Mouse (Mus musculus) adrenal gland, adult 8-10 months (tissue): ENCODE data around the gene Plaur. TPM values are rescaled to one million over a fixed set of nuclear protein-coding genes. Genes with fewer than 3 reads are reported as not detected.

Experiments used
- DNase-seq: peaks from one replicate; pipeline ENCODE4 v3.0.0; 2022
- total RNA-seq, 4 experiments: library from RNA; stranded (reverse); gene quantifications; 2 replicates each; pipeline ENCODE4 v1.2.4; 2022

The Plaur gene
- 10 to 100 TPM in 3 of 4 experiments, 1 to 10 TPM in 1; 9.6 to 19.2 (median 10.2) TPM for total RNA-seq

- DNase-seq: peak; percentile 34
Measured at GRCm38 (mm10) chr7:24462388-24463319, at the start of gene Plaur. Plaur (plus strand) TSS chr7:24462484.

DNA sequence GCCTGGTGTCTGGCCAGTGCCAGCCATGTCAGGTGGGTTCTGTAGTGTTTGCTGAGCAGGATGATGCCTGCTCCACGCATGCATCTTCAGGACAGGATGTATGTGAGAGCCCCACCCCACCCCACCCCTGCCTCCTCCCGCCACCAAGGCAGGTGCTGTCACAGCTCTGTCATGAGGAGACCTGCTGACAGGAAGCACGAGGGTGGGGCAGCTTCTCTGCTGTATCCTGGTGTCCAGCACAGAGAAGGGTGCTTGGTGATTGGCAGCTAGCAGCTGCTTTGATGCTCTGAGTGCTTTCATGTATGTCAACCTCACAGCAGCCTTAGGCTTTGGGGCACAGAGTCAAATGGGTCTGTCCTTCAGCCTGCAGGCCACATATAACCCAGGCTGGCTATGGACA is 48.7 kb upstream of the Plaur start:
- DNase-seq: no peak

DNA sequence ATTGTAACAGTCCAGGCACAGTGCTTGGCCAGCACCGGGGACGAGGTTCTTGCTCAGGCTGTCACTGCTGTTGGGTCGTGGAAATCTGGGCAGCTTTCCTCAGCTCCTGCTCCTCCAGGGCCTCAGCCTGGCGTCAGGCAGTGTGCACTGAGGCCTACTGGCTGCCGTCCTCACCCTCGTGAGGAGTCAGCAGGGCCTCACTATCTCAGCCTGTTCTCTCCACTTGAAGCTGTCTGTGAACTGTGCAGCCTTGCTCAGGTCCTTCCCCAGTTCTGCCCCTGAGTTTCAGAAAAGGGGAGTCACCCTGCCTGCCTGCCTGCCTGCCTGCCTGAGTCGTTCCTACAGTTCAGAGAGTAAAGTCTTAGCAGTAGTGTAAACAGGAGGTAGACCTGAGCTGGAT is 47.0 kb upstream of the Plaur start:
- no peak for DNase-seq

DNA sequence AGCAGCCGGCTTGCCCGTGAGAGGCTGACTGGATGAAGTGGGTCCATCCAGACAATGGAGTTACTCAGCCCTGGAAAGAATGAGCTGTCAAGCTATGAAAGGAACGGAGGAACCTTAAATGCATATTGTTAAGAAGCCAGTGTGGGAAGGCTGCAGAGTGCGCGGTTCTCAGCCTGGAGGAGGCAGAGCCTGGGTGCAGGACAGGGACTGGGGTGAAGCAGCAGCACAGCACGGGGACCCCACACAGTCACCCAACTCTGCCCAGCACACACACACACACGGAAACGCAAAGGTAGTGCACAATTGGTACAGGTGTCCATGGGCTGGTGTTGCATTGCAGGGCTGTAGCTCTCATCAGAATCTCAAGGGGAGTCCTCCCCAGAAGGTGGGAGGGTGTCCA is 42.7 kb upstream of the Plaur start:
- DNase-seq: no peak

DNA sequence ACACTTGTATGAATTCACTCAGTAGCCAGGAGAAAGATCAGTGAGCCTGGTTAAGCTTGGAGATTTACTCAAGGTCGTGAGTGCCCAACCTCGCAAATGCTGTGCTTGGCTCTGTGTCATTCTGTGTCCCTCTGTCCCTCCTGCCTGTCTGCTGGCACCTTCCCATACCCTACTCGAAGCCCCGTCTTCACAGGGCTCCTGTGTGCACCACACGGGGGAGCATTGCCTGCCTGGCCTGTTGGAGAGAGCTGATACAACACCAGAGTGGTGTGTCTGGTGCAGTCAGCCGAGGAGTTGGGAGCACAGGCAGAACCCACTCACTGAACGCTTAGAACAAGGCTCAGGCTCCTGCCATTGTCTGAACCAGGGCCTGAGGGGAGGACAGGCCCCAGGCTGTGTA is 40.6 kb upstream of the Plaur start:
- no peak for DNase-seq

DNA sequence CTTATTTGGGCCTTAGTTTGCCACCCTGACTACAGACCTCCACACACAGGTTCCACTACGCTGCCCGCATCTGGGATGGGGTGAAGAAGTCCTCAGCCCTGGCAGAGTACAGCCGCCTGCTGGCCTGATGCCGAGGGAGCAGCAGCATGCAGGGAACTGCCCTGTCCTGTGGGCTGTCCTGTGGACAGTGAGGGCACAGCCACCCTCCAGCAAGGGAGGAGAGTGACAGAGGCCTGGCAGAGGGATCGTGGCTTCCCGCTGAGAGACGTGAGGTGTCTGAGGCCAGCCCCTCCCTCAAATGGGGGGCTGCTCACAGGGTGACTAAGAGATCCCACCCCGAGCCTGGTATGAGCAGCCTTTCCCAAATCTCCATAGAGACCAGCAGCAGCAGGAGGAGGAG is 40.0 kb upstream of the Plaur start:
- no peak for DNase-seq

DNA sequence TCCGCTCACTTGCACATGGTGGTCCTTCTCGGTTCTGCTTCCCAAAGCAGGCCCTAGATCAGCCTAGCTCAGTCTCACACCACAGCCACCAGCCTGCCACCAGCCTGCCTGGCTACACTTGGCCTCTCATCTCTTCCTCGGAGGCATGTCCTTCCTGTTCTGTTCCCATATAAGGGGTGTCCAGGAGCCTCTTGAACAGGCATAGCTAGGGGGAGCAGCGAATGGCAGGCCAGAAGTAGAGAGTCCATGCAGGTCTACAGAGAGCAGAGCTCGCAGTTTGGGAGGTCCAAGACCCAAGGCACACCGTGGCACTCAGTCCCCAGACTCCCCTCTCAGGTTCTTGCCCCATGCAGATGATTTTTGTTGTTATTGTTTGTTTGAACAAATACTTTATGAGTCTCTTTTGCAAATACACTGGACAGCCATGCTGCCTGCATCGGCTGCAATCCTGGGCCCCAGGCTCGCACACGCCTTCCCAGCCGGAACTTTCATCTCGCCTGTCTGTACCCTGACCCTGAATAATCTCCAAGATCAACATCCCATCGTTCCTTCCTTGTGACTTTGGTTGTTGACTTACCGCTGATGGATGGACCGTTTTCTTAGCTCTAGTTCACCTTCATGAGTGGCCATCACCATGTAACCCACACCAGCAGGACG is 39.0 kb upstream of the Plaur start:
- no peak for DNase-seq

GRCm38 (mm10) chr7:24423956-24424732 is 38.1 kb upstream of the Plaur start:
- DNase-seq: no peak

DNA sequence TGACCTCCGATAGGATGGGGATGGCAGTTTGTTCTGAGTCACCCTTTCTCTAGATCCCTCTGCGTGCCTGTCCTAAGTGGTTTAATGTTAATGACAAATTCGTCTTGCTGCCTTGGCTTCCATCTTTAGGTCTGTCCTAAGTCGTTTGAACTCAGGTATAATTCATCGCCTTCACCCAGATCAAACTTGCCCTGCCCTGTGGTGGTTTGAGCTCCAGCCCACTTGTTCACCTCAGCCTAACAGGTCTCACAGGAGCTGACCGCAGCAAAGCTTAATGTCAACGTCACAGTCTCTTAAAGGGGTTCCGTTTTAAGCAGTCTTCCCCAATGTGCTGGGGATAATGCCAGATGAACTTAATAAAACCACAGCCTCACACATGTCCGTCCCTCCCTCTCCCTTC is 36.4 kb upstream of the Plaur start:
- no peak for DNase-seq

DNA sequence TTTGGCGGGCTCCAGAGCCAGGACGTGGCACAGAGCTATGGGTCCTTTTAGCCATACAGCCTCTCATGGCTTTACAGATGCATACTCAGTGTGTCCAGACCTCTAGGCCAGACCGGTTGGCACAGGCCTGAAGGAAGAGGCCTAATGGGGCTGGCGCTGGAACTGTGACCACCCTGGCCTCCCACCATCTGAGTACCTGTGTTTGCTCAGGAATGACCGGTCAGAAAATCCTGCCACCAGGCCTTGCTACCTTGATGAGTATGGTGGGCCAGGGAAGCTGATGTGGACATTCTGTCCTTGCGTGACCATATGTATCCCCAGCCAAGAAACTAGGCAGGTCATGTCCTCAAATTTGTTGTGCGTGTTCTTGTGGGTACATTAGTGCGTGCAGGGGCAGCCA is 35.1 kb upstream of the Plaur start:
- no peak for DNase-seq

DNA sequence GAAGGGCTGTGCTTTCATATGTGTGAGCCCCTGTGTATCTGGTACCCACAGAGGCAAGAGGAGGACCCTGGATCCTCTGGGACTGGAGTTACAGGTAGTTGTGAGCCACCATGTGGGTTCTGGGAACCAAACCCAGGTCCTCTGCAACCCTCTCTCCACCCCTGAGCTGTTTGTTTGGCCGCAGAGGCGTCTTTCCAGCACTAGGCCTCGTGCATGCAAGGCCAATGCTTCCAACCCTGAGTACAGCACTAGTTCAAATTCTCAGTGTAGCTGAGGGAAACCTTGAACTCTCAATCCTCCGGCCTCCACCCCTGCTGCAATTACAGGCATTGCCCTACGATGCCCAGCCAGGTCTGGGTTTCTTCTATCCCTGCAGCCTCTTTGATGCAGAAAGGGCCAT is 33.6 kb upstream of the Plaur start:
- no peak for DNase-seq

DNA sequence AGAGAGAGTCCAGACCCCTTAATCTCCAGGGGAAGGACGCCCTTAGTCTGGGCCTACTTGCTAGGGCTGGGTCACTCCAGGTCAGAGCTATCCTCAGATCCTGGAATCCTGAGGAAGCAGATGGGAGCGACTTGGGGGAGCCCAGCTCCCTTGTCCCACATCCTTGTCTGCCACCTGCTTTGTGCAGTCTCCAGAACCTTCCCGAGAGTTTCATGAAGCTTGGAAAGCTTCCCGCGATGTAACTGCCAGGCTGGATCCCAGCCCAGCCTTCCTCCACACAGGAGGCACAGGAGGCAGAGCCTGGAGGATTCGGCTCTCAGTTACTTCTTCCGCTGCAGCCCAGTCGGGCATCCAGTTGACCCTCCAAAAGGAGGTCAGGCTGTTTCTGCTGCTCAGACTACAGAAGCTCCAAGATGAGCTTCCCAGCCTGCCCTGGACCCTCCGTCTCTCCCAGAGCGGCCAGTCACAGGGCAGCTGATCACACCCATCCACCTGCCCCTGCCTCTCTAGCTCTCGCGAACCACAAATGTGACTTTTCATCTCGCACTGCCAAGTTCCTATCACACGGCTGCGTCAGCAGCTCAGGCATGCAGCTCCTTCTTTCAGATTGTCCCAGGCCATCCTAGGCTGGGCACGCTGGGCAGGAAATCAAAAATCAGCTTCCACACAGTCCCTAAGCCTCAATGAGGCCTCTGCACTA is 32.7 kb upstream of the Plaur start:
- DNase-seq: no peak

DNA sequence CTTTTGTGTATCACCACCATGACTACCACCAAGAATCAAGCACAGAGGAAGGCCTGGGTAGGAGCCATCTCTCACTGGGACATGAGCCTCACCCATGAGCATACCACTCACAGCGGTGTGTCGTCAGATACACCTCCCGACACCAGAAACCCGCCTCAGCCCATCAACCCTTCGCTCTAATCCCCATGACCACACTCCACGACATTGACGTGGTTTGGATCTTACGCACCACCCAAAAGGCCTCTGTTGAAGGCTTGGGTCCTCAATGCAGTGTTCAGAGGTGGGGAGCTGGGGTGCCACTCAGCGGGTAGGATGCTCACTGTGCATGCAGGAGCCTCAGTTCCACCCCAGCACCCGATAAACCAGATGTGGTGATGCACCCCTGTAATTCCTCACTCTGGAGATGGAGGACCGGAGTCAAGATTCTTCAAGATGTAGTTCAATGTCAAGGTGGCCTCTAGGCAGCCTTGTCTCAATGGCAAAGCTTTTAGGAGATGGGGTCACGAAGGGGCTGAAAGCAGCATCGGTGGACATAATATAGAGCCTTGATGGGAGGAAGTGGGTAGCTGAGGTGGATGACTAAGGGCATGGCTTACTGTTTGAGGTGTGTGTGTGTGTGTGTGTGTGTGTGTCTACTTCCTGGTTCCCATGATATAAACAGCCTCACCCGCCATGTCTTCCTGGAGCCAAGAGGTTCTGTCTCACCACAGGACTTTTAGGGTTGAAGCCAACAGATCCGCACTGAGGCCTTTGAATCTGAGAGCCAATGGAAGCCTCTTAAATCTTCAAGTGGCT is 31.5 kb upstream of the Plaur start:
- no peak for DNase-seq

- DNase-seq: no peak
Measured at GRCm38 (mm10) chr7:24431713-24432112, 30.6 kb upstream of the Plaur start.

DNA sequence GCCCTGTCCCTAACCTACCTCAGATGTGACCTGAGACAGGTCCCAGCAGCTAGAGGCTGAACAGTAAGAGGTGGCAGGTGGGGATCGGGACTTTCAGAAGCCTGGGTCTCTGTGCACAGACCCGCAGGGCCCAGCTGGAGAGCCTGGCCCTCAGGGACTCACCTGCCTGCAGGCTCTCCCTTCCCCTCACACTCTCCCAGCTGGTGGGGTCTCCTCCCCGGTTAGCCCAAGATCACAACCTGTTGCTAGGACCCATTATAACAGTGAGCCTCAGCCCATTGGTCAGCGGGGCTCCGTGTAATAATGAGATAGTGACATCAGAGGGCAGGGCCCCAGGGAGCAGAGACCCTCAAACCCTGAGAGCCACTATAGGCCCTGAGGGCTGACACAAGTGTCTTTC is 27.0 kb upstream of the Plaur start:
- DNase-seq: no peak

DNA sequence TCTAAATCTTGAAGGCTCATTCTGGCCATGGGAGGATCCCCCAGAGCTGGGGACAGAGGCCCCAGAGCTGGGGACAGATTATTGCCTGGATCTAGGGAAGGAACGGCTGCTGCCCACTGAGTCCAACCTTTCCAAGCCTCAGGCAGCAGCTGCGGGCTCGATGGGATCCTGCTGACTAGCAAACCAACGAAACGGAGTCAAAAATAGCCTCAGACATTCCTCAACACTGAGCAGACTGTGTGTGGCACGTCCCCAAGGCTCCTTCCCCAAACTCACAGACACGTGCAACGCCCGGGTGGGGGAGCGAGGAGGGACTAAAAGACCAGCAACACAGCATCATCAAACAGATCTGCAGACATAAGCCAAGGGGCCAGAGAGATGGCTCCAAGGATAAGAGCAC is 24.3 kb upstream of the Plaur start:
- no peak for DNase-seq

- DNase-seq: no peak
Measured at GRCm38 (mm10) chr7:24439191-24439590, 23.1 kb upstream of the Plaur start.

DNA sequence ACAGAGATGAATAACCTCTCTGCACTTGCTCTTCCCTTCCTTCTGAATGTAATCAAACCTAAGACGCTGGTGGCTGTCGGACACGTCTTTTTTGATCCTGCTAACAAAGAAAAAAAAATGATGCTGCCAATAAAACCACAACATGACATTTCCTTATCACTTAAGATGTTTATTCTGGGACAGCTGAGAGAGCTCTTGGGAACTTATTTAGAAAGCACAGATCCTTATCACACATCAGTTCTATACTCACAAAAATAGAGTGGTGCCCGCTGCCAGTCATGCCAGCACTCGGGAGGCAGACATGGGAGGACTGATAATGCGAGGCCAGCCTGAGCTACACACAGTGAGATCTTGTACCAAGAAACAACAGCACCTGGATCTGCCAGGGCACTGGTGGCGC is 22.4 kb upstream of the Plaur start:
- DNase-seq: no peak

DNA sequence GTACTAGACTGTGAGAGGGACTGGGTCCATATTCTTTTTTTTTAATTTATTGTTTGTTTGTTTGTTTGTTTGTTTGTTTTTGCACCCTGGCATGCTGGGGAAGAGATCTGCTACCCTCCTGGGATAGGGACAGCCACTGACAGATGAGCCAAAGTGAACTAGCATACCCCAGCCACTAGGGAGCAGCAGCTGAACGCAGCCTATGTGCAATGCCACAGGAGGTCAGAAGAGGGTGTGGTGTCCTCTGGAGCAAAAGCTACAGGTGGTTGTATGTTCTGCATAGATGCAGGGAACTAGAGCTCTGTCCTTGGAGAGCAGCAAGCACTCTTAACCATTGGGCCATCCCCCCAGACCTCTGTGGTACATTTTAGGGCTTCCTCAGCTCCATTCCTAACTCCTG is 20.5 kb upstream of the Plaur start:
- DNase-seq: peak; percentile 58

DNA sequence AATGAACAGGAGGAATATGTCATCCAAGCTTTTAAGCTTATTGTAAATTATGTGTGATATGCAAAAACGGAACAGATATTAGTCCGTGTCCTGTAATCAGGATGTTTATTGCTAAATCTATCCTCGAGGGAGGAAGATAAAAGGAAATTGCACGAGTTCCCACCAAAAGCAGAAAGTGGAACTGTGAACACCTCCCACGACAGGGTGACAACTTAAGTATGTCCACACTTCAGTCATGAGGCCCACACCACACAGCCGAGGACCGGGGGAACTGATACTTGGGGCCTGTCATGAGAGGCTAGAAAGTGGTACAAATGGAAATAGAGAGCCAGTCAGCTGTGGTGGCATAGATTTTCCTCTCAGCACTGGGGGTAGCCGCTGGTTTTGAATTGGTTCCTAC is 20.0 kb upstream of the Plaur start:
- DNase-seq: no peak

DNA sequence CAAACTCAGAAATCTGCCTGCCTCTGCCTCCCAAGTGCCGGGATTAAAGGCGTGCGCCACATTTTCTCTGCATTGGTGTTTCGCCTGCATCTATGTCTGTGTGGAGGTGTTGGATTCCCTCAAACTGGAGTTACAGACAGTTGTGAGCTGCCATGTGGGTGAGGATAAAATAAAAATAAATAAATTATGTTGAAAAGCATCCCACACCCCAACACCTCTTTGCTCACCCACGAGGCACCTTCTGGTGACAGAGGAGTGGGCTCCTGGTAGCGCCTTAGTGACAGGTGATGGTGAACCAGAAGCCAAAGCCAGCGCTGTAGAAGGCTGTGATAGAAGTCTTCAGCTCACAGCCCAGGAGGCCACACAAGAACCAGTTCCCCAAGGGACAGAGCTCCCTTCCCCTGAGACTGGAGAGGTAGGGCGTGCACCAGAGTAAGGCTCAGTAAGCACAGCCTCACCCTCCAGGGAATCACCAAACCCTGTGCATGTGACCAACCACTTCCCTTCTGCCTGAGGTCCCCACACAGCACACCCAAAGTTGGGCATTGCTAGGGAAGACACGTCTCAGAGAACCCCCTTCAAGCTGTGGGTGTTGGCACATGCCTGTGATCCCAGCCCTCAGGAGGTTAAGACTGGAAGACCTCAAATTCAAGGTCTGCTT is 16.9 kb upstream of the Plaur start:
- DNase-seq: no peak
